Mouse (Mus musculus) fibroblast of lung, adult 2 months (primary cell): ENCODE measurements around the gene Nr2f6.
"Not testable (repeated sequence)": the region's sequence is repeated elsewhere in the genome, so short reads cannot be mapped to it uniquely, and the experiment has no call there.

Experiments
- DNase-seq: peaks from one replicate; pipeline ENCODE4 v3.0.0-alpha.2; 2011; ENCODE audit warnings: low read depth

Gene Nr2f6

DNA sequence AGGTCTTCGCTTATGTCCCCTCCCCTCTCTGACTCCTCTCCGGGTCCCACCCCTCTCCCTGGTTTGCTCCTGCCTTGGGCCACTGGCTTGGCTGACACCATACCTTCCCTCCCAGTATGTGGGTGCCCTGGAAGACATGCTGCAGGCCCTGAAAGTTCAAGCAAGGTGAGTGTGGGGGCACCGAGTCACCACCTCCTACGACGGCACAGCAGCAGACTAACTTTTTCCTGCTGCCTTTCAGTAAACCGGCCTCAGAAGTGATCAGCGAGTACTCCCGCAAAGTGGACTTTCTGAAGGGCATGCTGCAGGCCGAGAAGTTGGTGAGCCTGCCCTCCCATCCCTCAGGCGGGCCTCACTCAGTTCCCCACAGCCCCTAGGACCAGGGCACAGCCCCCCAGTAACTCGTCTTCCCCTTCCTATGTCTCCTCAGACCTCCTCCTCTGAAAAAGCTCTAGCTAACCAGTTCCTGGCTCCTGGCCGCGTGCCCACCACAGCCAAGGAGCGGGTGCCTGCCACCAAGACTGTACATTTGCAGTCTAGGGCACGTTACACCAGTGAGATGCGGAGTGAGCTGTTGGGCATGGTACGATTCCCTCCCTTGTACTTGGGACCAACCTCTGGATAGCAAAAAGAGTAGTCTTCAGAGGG, 14.1 kb downstream of the Nr2f6 start:
- DNase-seq = no peak

DNA sequence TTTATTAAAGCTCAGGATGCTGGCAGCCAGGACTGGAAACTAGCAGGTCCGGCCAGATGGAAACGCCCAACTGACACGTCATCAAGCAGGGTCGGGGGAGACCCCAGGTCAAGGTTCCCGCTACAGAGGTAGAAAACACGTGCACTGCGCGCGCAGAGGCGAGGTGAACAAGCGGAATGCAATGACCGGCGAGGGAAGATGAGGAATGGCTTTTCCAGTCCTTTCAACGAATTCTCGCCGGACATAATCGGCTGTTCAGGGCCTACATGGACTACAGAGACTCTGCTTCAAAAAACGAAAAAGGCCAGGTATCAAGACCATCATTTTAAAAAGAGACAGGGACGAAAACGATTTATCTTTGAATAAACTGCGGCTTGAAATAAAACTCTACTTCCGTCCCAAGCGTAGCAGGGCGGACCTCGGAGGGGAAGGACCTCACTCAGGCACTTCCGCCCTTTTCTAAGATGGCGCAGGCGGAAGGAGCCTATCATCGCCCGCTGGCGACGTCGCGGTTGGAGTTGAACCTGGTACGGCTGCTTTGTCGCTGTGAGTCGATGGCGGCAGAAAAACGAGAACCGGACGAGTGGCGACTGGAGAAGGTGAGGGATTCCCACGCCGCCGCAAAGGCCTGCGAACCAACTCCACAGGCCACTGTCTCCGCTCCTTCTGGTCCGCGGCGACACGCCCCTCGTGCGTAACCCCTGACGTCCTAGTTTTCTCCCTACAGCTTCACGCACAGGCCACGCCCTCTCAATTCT, 14.8 kb downstream of the Nr2f6 start, which contains the start of gene Use1:
Gene Use1, plus strand, starts transcription at position 78 of the 758 bp plus-strand sequence.
- peak; percentile 85 for DNase-seq

DNA sequence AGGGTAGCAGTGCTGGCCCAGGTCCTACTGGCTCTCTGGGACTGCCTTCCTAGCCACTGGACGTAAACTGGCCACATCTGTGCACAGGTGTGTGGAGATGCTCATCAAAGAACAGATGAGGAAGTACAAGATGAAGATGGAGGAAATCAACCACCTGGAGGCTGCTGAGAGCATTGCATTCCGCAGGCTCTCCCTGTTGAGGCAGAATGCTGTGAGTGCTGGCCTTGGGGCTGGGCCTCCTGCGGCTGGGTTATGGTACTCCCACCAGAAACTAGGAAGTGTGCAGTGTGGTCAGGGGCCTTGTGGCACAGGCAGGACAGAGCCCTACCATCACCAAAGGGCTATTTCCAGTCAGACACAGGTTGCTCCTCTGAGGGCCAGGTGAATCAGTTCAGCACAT, 23.7 kb downstream of the Nr2f6 start:
- DNase-seq = no peak

DNA sequence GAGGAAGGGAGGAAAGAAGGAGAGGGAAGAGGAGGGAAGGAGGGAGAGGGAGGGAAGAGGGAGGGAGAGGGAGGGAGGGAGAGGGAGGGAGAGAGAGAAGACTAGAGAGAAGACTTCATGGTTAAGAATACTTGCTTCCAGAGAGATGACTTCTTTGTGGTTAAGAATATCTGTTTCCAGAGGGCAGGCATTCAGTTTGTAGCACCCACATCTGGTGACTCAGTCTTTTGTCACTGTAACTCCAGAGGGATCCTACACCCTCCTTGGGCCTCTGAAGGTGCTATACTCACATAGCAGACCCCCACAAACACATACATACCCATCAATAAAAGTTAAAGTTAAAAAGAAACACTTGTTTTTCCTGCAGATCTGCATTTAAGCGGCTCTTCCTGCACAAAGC, 30.2 kb downstream of the Nr2f6 start:
- DNase-seq = no peak

DNA sequence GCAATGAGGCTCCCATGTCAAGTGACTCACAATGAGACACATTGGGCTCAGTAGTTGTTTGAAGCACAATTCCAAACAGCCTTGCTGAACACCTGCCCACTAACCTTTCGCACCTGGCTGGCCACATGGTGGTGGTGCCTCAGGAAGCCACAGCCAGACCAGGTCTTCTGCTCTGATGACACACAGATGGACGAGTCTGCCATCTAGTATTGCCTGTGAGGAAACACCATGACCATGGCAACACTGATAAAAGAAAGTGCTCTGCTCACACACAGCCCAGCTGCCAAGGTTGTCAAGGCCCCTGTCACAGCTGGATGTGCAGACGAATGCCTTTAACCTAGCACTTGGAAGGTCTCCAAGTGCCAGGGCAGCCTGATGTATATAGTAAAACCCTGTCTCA, 30.6 kb downstream of the Nr2f6 start:
- DNase-seq = no peak

DNA sequence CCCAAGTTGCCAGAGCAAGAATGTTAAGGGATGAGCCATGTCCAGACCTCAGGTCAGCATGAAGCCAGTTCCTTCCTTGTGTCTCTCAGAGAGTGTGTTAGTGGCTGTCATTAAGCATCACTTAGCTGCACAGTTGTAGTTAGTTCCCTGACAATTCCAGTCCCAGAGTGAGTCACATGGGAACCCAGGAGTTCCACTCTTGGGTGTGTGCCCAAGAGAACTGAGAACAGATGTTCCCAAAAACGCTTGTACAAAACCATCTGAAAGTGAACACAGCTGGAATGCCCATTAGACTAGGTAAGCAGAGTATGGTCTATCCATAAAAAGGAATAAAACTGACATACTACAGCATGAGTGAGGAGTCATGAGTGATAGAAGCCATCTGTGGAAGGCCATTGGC, 35.2 kb downstream of the Nr2f6 start:
- no peak for DNase-seq

DNA sequence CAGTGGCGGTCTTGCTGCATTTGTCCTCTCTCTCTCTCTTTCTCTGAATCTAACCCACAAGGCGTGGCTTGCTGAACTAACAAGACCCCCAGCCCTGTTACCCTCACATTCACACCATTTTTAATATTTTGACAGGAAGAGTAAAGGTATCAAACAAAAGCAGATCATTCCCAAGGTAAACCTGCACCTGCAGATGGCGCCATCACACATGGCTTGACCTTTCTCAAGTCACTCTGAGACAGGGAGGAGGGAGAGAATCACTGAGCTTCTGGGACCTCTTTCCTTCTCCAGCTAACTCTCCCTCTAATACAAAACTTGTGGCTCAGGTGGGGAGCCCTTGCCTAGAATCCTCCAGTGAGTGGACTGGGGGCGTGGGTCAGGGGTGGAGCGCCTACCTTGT, 41.1 kb downstream of the Nr2f6 start:
- no peak for DNase-seq

DNA sequence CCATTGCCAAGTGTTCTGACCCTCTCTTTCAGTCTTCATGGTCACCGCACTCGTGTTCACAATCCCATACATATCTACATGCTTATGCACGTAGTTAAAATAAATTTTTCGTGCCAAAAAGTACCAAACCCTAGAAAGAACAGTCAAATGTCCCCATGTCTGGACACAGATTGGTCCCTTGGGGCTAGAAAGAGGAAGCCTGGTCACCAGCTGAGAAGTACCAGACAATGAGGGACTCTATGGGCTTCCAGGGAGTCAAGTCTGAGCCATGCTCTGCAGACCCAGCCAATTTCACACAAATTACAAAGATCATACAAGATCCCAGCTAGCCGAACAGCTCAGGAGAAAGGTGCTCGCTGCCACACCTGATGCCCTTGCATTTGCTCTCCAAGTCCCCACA, 43.9 kb downstream of the Nr2f6 start:
- not testable (repeated sequence) for DNase-seq

DNA sequence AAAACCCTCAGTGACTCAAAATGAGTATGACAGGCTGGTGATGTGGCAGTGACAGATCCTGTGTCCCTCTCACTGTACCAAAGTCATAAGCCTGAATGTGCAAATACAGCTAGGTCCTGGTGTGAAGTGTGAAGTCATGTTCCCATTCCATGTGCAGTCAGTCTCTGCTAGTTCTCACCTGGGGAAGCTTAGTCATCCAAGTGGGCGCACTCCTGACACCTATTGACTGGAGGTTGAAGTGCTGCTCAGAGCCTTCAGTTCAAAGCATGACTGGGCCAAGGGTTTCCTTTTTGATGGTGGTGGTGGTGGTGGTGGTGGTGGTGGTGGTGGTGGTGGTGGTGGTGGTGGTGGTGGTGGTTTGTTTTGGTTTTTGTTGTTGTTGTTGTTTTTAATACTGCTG, 56.9 kb downstream of the Nr2f6 start:
- DNase-seq = no peak
